Mouse (Mus musculus) lung, postnatal 14 days (tissue): ENCODE results near the gene Homer2.

Source experiments
- DNase-seq: peaks from one replicate; pipeline ENCODE4 v3.0.0; 2021

Homer2 gene

GRCm38 (mm10) chr7:81579312-81579711 is 128.0 kb downstream of the Homer2 start:
- no peak for DNase-seq

- no peak for DNase-seq
These were observed 128.9 kb downstream of the Homer2 start for GRCm38 (mm10) chr7:81578413-81578812.

GRCm38 (mm10) chr7:81577872-81578271 is 129.5 kb downstream of the Homer2 start:
- no peak for DNase-seq

GRCm38 (mm10) chr7:81575606-81576005 is 131.7 kb downstream of the Homer2 start:
- DNase-seq, result no peak

GRCm38 (mm10) chr7:81573821-81574220 is 133.5 kb downstream of the Homer2 start:
- DNase-seq, result no peak

- DNase-seq, result peak; percentile 28
These were observed 133.9 kb downstream of the Homer2 start for GRCm38 (mm10) chr7:81573397-81573796.

- no peak for DNase-seq
These were observed 134.6 kb downstream of the Homer2 start for GRCm38 (mm10) chr7:81572610-81573268.

- peak; percentile 23 for DNase-seq
These were observed 135.3 kb downstream of the Homer2 start for GRCm38 (mm10) chr7:81571941-81572441.

- DNase-seq, result peak; percentile 91
These were observed 136.0 kb downstream of the Homer2 start, which contains the start of gene Whamm for GRCm38 (mm10) chr7:81571108-81571940. Gene Whamm, plus strand, starts transcription at chr7:81571266.

GRCm38 (mm10) chr7:81570752-81571107 is 136.6 kb downstream of the Homer2 start:
- no peak for DNase-seq

- no peak for DNase-seq
These were observed 137.1 kb downstream of the Homer2 start for GRCm38 (mm10) chr7:81570271-81570670.

- DNase-seq, result no peak
These were observed 137.5 kb downstream of the Homer2 start for GRCm38 (mm10) chr7:81569851-81570250.

GRCm38 (mm10) chr7:81567396-81567795 is 139.9 kb downstream of the Homer2 start:
- no peak for DNase-seq

GRCm38 (mm10) chr7:81566892-81567291 is 140.4 kb downstream of the Homer2 start, which contains the start of gene Fsd2:
Gene Fsd2, minus strand, starts transcription at chr7:81566944.
- DNase-seq, result no peak

GRCm38 (mm10) chr7:81566332-81566731 is 141.0 kb downstream of the Homer2 start:
- no peak for DNase-seq

GRCm38 (mm10) chr7:81565381-81566055 is 141.8 kb downstream of the Homer2 start:
- no peak for DNase-seq

- no peak for DNase-seq
These were observed 142.6 kb downstream of the Homer2 start for GRCm38 (mm10) chr7:81564766-81565165.

- no peak for DNase-seq
These were observed 143.8 kb downstream of the Homer2 start for GRCm38 (mm10) chr7:81563506-81564015.

- no peak for DNase-seq
These were observed 146.1 kb downstream of the Homer2 start for GRCm38 (mm10) chr7:81561211-81561610.

GRCm38 (mm10) chr7:81560101-81561049 is 147.0 kb downstream of the Homer2 start:
- DNase-seq, result no peak

- no peak for DNase-seq
These were observed 147.9 kb downstream of the Homer2 start for GRCm38 (mm10) chr7:81559231-81559980.
